Mouse (Mus musculus) midbrain, embryonic 10.5 days (tissue): ENCODE data around the gene Mief2. TPM values are rescaled to one million over a fixed set of nuclear protein-coding genes. Genes with fewer than 3 reads are reported as not detected.

Source experiments
- DNase-seq: peaks from one replicate; pipeline ENCODE4 v3.0.0-alpha.2; 2017; ENCODE audit warnings: low spot score
- H3K27ac ChIP-seq: fragments of 300-500 bp; sonication (generic); replicated peaks from 2 replicates; pipeline ENCODE4 v1.5.1; 2016; ENCODE audit warnings: mild to moderate bottlenecking
- H3K27me3 ChIP-seq: fragments of 300-500 bp; sonication (generic); 2 replicates; pipeline ENCODE4 v1.6.1; 2016; ENCODE audit warnings: low read depth, mild to moderate bottlenecking; ENCODE audit not compliant: poor library complexity, severe bottlenecking
- H3K36me3 ChIP-seq: fragments of 300-500 bp; sonication (generic); 2 replicates; pipeline ENCODE4 v1.6.1; 2016; ENCODE audit warnings: mild to moderate bottlenecking, moderate library complexity
- H3K4me1 ChIP-seq: fragments of 300-500 bp; sonication (generic); 2 replicates; pipeline ENCODE4 v1.6.1; 2016
- H3K4me3 ChIP-seq: fragments of 300-500 bp; sonication (generic); 2 replicates; pipeline ENCODE4 v1.5.1; 2016; ENCODE audit warnings: mild to moderate bottlenecking, moderate library complexity
- H3K9me3 ChIP-seq: fragments of 300-500 bp; sonication (generic); replicated peaks from 2 replicates; pipeline ENCODE4 v1.6.1; 2016; ENCODE audit warnings: mild to moderate bottlenecking
- WGBS: fragments of 180-500 bp; shearing (Covaris S2); methylation state at CpG from one replicate; pipeline ENCODE4 v1.1.7; 2016; 5-methylcytosine and 5-hydroxymethylcytosine counted together
- microRNA-seq: library from miRNA; unstranded; fragments of <30 nt; microRNA quantifications from one replicate; pipeline ENCODE4, GENCODE M21; 2017
- polyA plus RNA-seq: library from polyadenylated mRNA; unstranded; fragments of >200 nt; fragmentation: Nextera tagmentation; extraction: Ambion mirVana; gene quantifications from 2 replicates; pipeline ENCODE4 v1.2.1, GENCODE M21; 2016

Gene Mief2
- polyA plus RNA-seq, 1 experiment from 2014 or later: 14.6 TPM

GRCm38 (mm10) chr11:60774158-60774689, 46.0 kb downstream of the Mief2 start:
- Histone ChIP-seq H3K4me3 (no peak overlapping the region), H3K27ac (no peak overlapping the region), H3K36me3 (peaks cover 10% of the 10 kb centered on the region), H3K9me3 (no peaks in the 10 kb centered on the region), H3K27me3 (no peaks in the 10 kb centered on the region), H3K4me1 (peaks cover 36% of the 10 kb centered on the region)
- WGBS: 95% methylated on average over 3 of the region's 3 CpGs
- DNase-seq: no peak

DNA sequence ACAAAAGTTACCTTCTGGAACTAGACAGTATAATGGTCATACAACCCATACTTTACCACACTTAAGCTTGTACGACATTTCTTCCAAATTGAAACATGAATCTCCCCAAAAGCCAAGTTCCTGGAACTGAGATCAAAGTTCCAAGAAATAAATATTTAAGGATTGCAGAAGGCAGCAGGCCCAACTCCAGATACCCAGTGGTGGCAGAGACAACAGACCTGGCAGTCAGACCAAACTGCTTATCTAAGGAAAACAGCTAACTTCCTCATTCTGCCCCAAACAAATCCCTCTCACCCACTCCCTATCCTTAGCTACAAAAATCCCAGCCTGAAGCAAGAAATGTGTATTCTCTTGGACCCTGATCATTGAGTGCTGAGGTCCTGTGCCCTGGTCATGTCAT, 46.6 kb downstream of the Mief2 start:
- Histone ChIP-seq H3K4me1 (peaks cover 43% of the 10 kb centered on the region), H3K27ac (no peak overlapping the region), H3K27me3 (no peaks in the 10 kb centered on the region), H3K9me3 (no peaks in the 10 kb centered on the region), H3K4me3 (peak overlapping the region; percentile 68), H3K36me3 (peaks cover 16% of the 10 kb centered on the region)
- DNase-seq: no peak
- WGBS: 73% methylated on average over 1 of the region's 1 CpGs

DNA sequence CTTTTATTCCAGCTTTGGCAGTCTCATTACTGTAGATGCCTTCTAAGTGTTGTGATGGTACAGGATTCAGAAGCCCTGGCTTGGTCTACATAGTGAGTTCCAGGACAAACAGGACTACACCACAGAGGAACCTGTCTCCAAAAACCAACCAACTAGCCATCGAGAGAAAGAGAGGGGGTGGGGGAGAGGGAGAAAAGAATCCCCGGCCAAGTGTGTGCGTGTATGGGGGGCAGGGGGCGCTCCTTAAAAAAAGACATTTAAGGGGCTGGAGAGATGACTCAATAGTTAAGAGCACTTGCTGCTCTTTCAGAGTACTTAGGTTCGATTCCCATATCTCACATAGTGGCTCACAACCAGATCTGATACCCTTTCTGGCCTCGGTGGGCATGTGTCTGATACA, 47.4 kb downstream of the Mief2 start:
- Histone ChIP-seq H3K4me1 (peaks cover 50% of the 10 kb centered on the region), H3K27me3 (no peaks in the 10 kb centered on the region), H3K36me3 (peaks cover 23% of the 10 kb centered on the region), H3K9me3 (no peaks in the 10 kb centered on the region), H3K27ac (0 out of 2 replicates have a peak overlapping the region, but pooled peaks have one; percentile 13), H3K4me3 (peak overlapping the region; percentile 68)
- DNase-seq: no peak
- 66% methylated on average over 6 of the region's 6 CpGs for WGBS

DNA sequence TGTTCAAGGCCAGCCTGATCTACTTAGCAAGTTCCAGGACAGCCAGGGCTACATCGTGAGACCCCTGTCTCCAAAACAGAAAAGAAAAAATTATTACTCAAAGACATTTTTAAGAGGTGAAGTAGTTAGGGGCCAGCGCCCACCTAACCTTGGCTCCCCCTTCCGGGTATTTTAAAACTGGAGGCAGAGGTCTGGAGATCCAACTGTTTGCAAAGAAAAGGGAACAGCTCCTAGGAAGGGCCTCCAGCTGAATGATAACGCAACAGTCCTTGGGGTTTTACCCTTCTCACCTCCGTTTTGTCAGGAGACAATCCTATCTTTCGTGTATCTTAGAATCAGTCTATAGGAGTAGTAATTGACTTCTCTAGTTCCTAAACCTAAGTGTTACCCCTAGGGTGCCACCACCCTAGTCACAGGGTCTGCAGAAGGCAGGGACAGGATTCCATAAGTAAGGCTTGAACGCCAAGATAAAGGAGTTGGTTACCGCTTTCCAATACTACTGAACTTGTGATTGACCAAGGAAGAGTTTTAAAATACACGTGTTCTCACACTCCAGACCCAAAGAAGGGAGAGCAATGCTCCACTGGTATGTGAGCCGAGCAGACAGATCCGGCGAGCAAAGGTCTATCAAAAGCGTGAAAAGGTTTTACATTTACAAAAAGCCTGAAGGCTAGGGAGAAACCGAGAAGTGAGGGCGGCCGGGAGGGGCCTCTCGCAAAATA, 48.1 kb downstream of the Mief2 start:
- H3K4me3 ChIP-seq: peak overlapping the region; percentile 68
- no peak for DNase-seq
- H3K27me3 ChIP-seq: no peaks in the 10 kb centered on the region
- H3K27ac ChIP-seq: peak overlapping the region; percentile 84
- 6% methylated on average over 17 of the region's 17 CpGs for WGBS
- peaks cover 29% of the 10 kb centered on the region for H3K36me3 ChIP-seq
- H3K4me1 ChIP-seq: peaks cover 57% of the 10 kb centered on the region
- H3K9me3 ChIP-seq: no peaks in the 10 kb centered on the region

DNA sequence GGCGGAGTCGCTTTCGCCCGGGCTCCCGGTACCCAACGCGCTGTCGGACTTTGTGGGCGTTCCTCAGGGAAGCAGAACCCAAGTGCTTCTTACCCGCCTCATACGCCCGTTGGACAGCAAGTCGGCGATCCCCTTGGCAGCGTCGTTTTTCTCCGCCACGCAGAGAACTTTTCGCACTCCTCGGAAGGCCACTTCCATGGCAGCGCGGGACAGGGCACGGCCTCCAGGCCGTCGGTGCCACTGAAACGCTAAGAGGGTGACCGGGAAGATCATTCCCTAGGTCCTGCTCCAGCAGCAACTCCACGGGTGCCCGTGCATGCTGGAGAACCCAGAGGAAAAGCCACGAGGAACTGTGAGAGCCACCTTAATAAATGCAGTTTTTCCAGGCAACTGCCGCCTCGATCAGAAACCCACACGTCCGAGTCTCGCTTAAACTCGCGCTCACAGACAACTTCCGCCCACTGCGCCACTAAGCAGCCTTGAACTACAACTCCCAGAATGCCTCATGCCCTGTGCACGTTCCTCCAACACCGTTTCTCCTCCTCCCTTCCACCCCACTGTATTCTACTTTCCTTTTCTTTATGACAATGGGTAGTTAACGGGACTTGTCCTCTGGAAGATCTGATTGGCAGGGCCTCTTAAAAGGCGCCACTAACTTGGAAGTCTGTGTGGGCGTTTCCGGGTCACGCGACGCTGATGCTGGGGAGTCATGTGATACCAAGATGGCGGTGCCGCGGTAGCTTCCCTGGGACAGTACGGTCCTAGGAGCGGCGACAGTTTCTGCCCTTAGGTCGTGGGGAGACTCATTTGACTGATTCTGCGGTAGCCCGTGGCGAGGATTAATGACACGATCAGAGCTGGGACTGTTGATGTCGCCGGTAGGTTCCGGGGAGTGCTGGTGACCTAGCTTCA, 48.9 kb downstream of the Mief2 start, which contains the start of the genes Top3a and Smcr8:
Gene Top3a (minus strand): TSS at position 537 of the 912 bp plus-strand sequence.
Gene Smcr8 (plus strand): TSS at position 696 of the 912 bp plus-strand sequence.
- Histone ChIP-seq H3K4me1 (peaks cover 65% of the 10 kb centered on the region), H3K36me3 (peaks cover 36% of the 10 kb centered on the region), H3K9me3 (no peaks in the 10 kb centered on the region), H3K27ac (peak within 1 kb of the TSS; percentile 84), H3K4me3 (peak within 1 kb of the TSS; percentile 68), H3K27me3 (no peaks in the 10 kb centered on the region)
- WGBS: under 1% methylated on average over 62 of the region's 62 CpGs
- DNase-seq: peak; percentile 89

DNA sequence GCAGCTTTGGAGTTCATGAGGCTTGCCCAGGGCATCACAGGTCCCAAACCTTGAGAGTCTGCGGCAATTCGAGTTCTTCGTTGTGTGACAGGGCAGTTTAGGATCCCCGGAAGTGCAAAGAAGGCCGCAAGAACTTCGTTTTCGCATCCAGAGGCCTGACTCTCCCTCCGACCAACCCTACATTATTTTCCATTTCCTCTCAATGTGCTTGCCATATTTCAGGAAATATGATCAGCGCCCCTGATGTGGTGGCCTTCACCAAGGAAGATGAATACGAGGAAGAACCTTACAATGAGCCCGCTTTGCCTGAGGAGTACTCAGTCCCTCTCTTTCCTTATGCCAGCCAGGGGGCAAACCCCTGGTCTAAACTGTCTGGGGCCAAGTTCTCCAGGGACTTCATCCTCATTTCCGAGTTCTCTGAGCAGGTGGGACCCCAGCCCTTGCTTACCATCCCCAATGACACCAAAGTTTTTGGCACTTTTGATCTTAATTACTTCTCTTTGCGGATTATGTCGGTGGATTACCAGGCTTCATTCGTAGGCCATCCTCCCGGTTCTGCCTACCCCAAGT, 49.7 kb downstream of the Mief2 start:
- 29% methylated on average over 16 of the region's 16 CpGs for WGBS
- H3K4me3 ChIP-seq: peak overlapping the region; percentile 68
- no peaks in the 10 kb centered on the region for H3K9me3 ChIP-seq
- H3K27ac ChIP-seq: peak overlapping the region; percentile 84
- DNase-seq: no peak
- peaks cover 71% of the 10 kb centered on the region for H3K4me1 ChIP-seq
- H3K27me3 ChIP-seq: no peaks in the 10 kb centered on the region
- peaks cover 44% of the 10 kb centered on the region for H3K36me3 ChIP-seq

- WGBS: 96% methylated on average over 10 of the region's 10 CpGs
- Histone ChIP-seq H3K27me3 (no peaks in the 10 kb centered on the region), H3K36me3 (peaks cover 63% of the 10 kb centered on the region), H3K9me3 (no peaks in the 10 kb centered on the region), H3K4me1 (peaks cover 68% of the 10 kb centered on the region), H3K27ac (no peak overlapping the region), H3K4me3 (peak overlapping the region; percentile 68)
- DNase-seq: no peak
These were observed 51.5 kb downstream of the Mief2 start for GRCm38 (mm10) chr11:60779673-60780189.

Small RNA genes within 50 kb of the gene (microRNA-seq; reads per million reads assigned to microRNA genes)
- gene Mir5100: 6.9 reads per million, percentile 16 among the genes with 10 or more reads in this experiment

Other genes with a start within 250 kb of the Mief2 start
- 34.4 TPM in 2 replicates for gene Alkbh5, start 192.0 kb upstream of the Mief2 start, polyA plus RNA-seq
- 147 and 158 TPM in 2 replicates for gene Llgl1, start 28.7 kb upstream of the Mief2 start, polyA plus RNA-seq
- 74.8 and 82.6 TPM in 2 replicates for gene Flii, start 1.1 kb upstream of the Mief2 start, polyA plus RNA-seq
- 23.2 and 23.9 TPM in 2 replicates for gene Top3a, start 49.0 kb downstream of the Mief2 start, polyA plus RNA-seq
- 7.8 and 8.8 TPM in 2 replicates for gene Smcr8, start 49.1 kb downstream of the Mief2 start, polyA plus RNA-seq
- 75.3 and 86.3 TPM in 2 replicates for gene Shmt1, start 83.3 kb downstream of the Mief2 start, polyA plus RNA-seq
- gene Dhrs7b, start 102.2 kb downstream of the Mief2 start, polyA plus RNA-seq: 29.3 and 34.0 TPM in 2 replicates
- gene Tmem11, start 150.9 kb downstream of the Mief2 start, polyA plus RNA-seq: 71.0 and 75.7 TPM in 2 replicates
- 18.0 and 26.9 TPM in 2 replicates for gene Natd1, start 186.4 kb downstream of the Mief2 start, polyA plus RNA-seq
- gene Map2k3, start 203.6 kb downstream of the Mief2 start, polyA plus RNA-seq: 55.7 and 65.1 TPM in 2 replicates